Mouse (Mus musculus) kidney, adult 2 months (tissue): ENCODE measurements at regions not wholly inside any gene's neighbourhood (a gene's known extent, or its start where the extent isn't known, plus 50 kb on each side); places are given as distances from the start of the nearest gene placed in this dataset.

Source experiments
- CTCF ChIP-seq: fragments of 200-500 bp; conservative IDR thresholded peaks from 2 replicates; pipeline ENCODE4 v1.5.1; 2011; ENCODE audit warnings: low read depth, mild to moderate bottlenecking, control low read depth, low read length, moderate library complexity, mixed read lengths; ENCODE audit not compliant: insufficient read depth, insufficient read length
- POLR2A ChIP-seq: fragments of 200-500 bp; IDR thresholded peaks from one replicate; pipeline ENCODE4 v1.6.1; 2011; ENCODE audit warnings: low read depth, low read length, control low read depth

DNA sequence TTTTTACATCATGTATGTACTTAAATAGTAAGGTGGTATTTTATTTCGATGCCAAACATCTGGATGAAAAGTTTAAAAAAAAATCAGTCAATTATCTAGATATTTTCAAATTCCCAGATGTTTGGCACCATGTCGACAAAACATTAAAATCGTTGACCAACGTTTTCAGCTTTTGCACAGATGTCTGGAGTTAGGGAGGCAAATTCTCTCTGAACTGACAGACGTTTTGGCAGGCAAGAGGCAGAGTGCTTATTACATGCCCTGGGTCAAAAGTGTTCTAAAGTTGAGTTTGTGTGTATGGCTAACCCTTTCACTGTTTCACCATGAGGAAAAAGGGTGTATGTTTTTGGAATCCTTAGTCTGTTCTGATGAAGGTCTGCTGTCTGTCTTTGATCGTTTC is 2028.5 kb downstream of the A830018L16Rik start:
- no peak for TF ChIP-seq POLR2A
- no peak for TF ChIP-seq CTCF
